Mouse (Mus musculus) layer of hippocampus, adult 11-12 months (tissue): ENCODE measurements at regions not wholly inside any gene's neighbourhood (a gene's known extent, or its start where the extent isn't known, plus 50 kb on each side); places are given as distances from the start of the nearest gene placed in this dataset.

Source experiments
- DNase-seq: peaks from one replicate; pipeline ENCODE4 v3.0.0; 2022; ENCODE audit warnings: low spot score

DNA sequence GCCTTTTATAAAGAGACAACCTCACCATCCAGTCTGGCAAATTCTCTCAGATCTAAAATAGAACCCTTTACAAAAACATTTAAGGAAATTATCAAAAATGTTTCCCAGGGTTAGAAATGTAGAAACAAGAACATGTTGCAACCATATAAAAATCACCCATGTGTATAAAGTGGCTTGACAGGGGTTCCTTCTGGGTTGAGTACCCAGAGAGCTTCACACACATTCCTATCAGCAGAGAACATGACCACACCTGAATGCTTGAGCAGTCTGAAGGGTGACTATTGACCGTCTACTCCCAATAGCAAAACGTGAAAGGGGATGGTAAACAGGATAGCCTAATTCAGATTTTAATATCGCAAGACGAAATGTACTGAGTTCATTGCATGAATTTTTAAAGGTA is 57.8 kb upstream of the Zfand5 start:
- no peak for DNase-seq

DNA sequence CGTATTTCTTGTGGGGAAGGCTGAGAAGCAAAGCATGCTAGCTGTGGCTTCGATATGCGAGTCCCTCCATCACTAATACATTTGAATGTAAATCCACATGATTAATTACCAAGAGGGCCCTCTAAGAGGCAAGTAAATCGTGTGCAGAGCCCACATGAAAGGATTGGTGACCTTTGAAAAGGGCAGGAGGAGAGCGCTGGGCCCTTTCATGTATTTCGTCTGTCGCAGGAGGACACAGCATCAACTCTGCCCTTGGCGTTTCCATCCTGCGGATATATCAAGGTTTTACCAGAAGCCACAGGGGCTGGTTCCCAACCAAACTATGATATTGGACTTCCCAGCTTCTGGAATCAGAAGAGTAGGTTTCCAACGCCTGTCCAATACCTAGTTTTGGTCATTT is 78.6 kb upstream of the Zfand5 start:
- DNase-seq, result no peak

DNA sequence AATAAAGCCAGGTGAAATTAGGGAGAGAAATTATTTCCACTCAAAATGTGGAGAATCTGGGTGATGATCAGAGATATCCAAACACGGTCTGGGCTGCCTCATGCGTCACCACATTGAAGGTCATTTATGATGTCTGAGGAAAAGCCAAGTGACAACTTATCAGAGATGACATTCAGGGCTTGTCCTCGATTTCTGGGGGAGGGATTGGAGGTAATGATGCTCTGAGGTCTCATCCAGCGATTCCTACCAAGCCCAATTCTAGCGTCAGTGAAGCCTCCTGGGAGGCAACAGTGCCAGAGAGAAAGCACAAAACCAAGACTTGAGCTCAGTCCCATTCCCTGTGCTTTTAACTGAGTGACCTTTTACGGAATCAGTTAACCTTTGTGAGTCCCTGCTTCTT is 79.5 kb upstream of the Zfand5 start:
- no peak for DNase-seq

DNA sequence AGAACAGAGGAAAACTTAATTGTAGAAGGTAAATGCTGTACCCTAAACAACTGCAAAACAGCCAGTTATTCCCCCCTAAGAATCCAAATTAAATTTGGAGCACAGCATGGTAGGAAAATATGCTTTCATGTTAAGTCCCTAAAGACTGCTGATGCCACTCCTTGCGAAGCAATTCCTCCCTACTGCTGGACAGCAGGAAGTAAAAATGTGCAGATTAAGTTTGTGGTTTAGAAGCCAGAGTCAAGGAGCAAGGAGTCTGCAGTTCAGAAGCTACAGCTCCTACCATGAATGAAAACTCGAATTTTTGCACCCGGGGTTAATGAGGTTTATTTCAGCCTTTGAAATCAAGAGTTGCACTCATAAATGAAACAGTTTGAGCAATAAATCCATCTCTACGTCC is 82.9 kb upstream of the Zfand5 start:
- DNase-seq, result no peak

DNA sequence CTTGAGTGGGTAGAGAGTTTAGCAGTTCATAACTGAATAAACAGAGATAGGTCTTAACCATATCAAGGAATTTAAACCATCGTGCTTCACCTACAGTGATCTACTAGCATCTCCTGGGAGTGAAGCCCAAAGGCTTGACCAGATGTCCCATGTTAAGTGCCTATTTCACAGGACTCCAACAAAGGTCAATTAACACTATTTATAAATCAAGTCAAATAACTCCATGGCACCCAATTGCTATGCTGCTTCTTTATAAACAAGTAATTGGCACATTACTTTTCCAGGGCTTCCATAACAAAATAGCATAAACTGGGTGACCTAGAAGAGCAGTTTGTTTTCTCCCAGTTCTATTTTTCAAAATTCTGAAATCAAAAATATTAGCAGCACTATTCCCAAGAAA is 85.4 kb upstream of the Zfand5 start:
- DNase-seq, result no peak

DNA sequence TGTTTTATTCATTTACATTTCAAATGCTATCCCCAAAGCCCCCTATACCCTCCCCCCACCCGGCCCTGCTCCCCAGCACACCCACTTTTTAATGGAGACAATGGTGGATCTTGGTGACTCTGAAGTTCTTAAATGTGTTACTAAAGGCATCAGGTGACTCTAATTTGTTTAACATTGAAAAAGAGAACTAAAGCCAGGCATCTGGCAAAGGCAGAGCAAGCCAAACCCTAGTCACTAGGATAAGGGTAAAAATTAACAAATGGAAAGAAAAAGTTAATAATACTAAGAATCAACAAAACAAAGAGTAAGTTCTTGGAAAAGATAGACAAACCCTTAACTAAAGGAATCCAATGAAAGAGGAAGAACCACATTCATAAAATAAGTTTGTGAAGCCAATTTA is 86.1 kb upstream of the Zfand5 start:
- no peak for DNase-seq

DNA sequence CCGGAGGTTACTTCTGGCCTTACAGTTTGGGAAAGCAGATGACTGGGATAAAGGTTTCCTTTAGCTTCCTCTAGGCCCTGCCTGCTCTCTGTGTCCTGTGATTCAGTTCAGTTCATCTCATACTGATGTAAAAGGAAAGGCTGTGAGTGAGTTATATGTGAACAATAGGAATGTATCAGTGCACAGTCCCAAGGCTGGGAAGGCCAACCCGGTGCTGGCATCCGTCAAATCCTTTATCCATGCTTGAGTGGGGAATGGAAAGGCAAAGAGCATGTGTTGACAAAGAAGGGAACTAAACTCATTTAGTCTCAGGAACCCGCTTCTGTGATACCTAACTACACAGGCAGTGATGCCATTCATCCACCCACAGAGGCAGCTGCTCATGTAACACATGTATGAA is 89.0 kb upstream of the Zfand5 start:
- no peak for DNase-seq

DNA sequence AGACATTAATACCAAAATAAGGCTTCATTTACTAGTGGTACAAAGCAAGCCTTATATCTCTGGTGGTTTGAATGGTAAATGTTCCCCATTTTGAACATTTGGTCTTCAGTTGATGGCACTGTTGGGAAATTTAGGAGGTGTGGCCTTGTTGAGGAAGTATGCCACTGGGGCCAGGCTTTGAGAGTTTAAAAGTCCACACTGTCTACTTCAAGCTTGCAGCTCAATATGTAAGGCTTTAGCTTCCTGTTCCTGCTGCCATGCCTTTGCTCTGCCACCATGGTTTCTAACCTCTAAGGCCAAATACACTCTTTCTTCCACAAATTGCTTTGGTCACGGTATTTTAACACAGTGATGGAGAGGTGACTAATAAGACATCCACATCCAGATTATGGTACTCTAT is 92.2 kb upstream of the Zfand5 start:
- DNase-seq, result no peak

DNA sequence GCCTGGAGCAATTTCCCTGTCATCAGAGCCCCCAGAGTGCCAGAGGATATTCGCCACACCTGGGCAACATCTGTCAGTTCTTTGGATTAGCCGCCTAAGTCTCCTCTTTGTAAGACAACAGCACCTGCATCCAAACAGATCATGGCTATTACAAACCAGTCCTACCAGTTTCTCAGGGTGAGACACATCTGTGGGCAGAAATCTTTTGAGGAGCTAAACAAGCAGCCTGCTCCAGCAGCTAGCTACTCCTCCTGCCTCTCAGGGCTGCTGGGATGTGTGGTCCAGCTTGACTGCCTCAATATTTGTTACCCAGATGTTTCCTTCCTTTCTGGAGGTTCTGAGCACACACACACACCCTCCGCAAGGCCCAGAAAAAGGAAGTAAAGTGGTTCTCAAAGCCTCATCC is 96.6 kb upstream of the Zfand5 start:
- no peak for DNase-seq

DNA sequence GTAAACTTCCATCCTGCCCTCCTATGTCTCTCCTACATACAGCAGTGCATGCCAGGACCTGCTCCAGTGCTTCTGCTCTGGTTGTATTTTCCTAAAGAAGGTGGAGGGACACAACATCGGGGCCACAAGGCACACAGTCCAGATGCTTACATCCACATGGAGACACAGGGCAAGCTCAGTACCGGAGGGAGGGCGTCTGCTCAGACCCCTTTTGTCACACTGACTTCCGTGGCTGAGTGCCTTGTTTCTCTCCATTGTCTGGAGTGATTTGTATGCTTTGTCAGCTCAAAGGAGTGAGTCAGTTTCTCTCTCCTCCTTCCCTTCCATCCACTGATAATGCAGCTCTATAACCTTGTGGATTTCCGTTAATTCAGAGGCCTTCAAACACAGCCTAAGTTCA is 97.4 kb upstream of the Zfand5 start:
- no peak for DNase-seq

DNA sequence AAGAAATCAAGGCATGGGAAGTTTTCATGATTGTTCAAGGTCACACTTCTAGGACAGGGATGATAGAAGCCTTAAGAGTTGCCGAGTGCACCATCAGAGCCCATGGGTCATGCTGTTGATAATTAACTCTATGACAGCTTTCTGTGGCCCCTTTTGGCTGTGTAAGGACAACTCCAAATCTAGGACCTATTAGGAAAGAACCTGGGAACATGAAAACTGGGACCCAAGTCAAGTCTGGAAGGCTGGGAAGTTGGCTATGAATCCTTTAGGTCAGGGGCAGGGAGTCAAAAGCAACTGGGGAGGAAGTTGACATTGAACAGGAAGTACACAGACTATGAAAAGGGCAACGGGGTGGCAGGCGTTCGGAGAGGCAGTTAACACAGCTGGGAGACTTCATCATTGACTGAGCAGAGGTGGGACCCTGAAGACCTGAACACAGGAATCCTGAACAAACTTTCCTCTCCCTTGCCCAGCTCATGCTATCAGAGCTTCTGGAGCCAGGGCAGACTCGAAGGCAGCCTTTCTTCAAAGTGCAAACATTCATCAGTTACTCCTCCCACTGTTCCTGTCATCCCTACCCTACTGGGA is 98.1 kb upstream of the Zfand5 start:
- DNase-seq, result no peak

DNA sequence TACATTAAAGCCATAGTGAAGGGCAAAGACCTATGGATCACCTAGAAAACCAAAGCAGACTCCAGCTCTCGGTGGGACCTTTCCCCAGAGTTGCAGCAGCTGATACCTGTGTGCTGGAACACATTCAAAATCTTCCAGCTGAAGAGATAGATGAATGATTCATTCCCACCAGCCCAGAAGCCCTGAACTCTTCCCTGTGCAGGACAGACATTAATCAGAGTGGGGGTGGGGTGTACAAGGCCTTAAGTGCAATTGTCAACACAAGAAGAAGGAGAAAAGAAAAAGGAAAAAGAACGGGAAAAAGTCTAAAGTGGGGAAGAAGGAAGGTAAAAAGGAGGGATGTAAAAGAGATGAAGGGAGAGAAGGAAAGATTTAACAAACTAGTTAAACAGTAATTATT is 100.9 kb upstream of the Zfand5 start:
- no peak for DNase-seq

DNA sequence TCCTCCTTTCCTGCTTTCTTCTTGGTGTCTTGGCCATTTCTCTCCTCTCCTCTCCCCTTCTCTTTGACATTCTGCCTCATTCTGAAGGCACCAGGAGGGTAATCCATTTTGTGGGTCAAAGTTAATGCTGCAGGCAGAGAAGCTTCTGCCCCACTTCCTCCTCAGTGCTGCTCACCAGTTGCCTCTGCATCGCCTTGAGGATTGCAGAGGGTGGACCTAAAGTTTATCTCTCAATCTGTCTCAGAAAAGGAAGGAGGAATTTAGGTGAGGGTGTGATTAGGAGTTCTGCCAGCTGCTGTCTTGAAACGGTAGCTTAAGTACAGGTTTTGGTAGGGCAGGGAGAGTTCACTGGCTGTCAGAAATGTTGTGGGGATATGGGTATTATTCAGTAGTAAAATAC is 101.3 kb upstream of the Zfand5 start:
- DNase-seq, result no peak

DNA sequence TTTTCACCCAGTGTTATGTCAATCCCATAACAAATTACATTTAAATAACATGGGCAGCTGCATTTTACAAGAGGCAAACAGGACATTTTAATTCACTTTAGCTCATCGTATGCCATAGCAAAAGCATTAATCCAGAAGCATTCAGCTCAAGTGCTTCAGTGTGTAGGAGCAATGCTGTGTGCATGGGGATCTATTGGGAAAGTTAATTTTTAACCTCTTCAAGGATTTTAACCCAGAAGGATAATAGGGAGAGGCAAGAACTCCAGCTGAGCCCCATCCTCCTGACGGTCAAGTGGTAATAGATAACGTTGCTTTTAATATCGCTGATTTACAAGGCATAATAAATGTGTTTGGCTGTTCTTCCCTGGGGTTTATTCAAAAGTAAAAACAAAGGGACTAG is 105.1 kb upstream of the Zfand5 start:
- no peak for DNase-seq

DNA sequence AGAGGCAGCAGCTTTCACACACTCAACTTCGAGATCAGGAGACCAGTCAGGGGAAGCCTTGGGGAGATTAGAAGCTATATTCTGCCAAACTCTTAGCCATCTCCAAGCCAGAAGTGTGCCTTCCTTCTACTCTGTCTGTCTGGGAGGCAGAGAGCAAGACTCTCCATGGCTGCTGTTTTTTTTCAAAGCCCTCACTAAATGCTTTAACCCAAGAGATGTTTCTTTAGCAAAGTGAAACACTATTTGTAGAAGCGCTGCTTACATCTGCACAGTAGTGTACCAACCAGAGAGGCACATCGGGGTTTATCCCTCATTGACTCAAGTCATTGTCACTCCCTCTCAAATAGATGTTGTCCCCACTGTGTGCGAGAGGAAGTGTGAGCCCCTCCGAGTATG is 105.6 kb upstream of the Zfand5 start:
- no peak for DNase-seq

DNA sequence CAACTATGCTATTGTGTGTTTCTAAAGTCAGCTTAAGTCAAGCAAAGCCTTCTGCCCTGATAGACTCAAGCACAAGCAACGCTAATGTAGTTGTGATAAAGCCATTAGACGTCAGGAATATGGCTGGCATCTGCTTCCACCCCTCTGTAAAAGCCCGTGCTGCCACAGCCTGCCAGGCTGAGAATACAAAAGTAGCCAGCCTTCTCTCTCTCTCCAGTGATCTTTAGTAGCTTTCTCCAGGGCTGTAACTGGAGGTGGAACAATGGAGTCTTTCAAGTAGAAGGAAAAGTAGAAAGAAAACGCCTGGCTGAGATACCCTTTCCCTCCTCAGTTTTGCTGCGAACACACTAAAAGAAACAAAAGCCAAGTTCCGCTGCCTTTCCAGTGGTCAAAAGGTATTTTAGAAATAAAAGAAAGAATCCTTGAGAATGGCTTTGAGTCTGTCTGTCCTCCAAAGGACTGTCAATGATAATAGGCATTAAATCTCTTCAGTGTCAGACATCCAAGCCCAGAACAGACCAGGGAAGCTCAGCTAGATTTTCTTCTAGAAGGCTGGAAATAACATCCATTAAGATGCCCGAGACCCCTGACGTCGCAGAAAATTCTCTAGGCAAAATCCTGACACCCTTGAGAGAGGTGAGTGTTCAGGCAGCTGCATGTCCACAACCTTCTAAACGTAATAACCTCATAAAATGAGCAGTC is 106.2 kb upstream of the Zfand5 start:
- no peak for DNase-seq

DNA sequence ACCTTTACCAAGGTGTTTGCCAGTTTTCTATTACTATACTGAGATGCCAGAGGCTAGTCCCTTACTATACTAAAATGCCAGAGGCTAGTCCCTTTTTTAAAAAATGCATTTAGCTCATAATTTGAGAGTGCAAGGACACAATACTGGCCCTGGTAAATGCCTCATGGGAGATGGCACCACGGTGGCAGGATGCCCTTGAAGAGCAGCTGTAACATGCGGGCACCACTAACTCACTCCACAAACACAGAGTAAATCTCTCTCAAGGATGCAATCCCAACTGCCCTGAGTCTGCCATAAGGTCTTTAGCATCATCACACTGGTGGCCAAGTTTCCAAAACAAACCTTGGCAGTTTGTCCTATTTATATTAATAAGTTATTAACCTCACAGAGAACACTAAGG is 108.1 kb upstream of the Zfand5 start:
- no peak for DNase-seq

DNA sequence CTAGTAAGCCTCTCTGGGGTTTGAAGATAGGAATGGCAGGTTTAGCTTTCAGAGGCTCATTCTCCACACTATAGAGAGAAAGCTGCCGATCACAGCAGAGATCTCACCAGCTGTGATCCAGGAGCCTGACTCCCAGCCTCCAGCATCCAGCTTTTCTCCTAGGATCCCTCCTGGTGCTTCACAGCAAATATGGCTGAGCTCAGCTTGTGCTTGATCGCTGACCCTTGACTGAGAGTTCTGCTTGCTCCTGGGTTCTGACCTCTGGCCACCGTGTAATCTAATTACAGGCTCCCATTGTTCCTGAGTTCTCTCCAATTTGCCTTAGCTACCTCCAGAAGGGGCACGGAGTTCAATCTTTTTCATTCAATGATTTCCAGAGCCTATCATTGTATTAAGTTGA is 111.1 kb upstream of the Zfand5 start:
- DNase-seq, result no peak

DNA sequence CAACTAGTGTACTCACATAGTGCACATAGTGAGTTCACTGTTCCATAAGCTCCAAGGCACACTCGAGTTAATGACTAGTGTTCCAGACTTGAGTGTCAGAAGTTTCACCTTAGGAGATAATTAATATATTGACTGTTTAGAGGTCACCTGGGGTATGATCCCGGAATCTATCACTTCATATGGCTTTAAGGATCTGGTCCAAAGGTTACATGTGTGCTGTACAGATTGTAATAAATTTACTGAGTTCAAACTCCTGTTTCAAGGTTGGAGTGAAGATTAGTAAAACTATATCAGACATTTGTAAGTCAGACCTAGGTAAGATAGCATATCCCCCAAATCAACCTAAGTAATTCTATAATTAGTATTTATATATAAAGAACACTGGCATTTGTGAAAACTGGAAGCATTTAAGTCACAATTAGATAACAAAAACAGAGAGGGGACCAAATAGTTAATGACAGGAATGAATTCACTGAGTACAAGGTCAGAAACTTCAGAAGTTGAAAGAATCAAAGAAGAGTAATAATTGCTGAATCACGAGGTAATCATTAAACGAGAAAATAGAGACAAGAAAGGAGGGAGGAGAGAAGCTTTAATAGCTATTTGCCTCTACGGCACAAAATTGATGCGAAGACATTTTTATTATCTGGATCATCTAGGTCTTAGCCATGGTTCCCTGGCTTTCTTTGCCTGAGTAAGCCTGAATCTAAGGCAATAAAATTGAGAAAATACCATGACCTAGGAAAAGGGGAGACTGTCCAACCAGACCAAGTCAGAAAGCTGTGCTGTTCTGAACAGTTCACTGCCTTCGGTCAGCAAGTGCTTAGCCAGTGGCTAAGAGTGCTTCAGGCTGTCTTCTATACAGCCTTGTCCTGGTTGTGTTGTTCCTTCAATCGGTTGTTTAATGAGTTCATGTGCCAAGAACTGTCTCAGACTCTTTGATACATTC is 112.6 kb upstream of the Zfand5 start:
- no peak for DNase-seq

DNA sequence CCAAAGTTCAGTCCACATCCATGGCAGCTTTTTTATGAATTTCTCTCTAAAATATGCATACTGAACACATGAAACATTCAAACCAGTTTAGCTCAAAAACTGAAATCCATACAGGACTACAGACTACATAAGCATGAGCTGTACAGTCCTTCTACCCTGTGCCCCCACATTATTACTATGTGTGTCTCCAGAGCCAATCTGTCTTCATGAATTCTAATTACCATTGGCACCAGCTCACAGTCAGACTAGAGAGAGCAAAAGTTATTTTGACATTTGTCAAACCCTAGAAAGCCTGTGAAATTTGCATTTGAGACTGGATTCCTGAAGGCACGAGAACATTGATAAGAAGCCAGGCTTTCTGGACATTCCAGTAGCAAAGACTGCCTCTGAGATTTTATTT is 117.9 kb upstream of the Zfand5 start:
- DNase-seq, result no peak

DNA sequence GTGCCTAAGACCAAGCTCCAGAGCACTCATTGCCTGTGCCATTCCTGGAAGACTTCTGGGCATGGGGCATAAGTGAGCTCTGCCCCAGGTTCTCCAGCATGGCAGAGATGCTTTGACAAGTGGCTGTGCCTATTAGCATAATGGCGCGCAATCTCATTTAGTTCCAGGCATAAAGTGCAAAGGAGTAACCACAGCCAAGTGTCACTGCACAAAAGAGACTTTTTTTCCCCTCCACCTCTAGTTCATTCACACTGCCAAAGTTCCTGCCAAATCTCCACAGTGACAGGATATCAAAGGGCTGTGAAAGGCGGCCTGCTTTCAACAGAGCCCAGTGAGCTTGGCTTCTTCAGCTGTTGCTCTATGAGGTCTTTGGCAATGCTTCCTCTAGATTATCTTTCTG is 120.1 kb upstream of the Zfand5 start:
- peak; percentile 7 for DNase-seq

DNA sequence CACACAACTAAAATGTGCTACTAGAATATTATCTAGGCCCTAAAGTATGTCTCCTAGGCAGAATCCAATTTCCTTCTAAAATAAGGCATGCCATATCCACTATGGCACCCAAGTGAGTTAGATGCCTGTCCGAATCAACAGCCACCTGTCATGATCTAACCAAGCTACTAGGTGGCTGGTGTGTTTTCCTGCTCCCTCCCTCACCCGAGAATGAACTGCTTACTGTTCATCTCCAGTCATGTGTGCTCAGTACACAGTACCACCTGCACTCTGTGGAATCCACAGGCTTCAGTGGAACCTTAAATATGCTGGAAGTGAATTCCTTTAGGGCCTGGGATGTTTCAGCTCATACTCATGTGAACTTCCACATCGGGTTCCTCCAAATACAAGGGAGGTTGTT is 121.2 kb upstream of the Zfand5 start:
- DNase-seq, result no peak

DNA sequence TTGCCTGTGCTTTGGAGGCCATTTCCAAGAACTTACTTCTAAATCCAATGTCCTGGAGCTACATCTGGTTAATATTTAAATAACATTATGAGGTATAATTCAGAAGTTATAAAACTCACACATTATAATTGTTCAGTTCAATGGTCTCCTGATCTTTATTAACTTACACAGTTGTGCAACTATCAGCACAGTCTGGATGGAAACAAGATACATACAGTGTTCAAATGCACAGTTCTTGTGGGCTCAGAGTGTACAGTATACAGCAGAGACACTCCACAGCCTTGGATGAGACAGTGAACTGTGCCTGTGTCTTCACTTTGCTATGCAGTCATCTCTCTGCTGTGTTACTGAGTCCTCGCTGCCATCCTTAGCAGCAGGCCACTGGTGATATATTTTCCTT is 121.8 kb upstream of the Zfand5 start:
- DNase-seq, result no peak
